ENCODE assay signal across 8 mouse cellular contexts in genomic region chr2:113758311-113759161, GRCm38 (mm10). TPM values are rescaled to one million over a fixed set of nuclear protein-coding genes. Genes with fewer than 3 reads are reported as not detected.
DNase-seq lines count a peak whose midpoint lies in the region; ATAC-seq and TF ChIP-seq lines count a peak whose summit lies in the region.

Grem1 (minus strand) TSS chr2:113758646.

- 2% methylated on average over 59 of the region's 64 CpGs for WGBS in heart, embryonic 13.5 days
- WGBS in embryonic facial prominence, embryonic 15.5 days: under 1% methylated on average over 64 of the region's 64 CpGs
- 1% methylated on average over 63 of the region's 64 CpGs for WGBS in intestine, postnatal 0 days
- WGBS in neural tube, embryonic 13.5 days: under 1% methylated on average over 64 of the region's 64 CpGs

- peaks cover 79% of the 10 kb centered on the region for H3K27me3 ChIP-seq in heart, embryonic 13.5 days (replicated peaks)
- H3K27me3 ChIP-seq in G1E (ENCODE audit: insufficient read depth, low read length): no peaks in the 10 kb centered on the region
- H3K27me3 ChIP-seq in embryonic facial prominence, embryonic 15.5 days: peaks cover 44% of the 10 kb centered on the region
- peaks cover 30% of the 10 kb centered on the region for H3K27me3 ChIP-seq in intestine, postnatal 0 days (replicated peaks; ENCODE audit: control insufficient read depth, insufficient read depth, low read length)
- peaks cover 62% of the 10 kb centered on the region for H3K27me3 ChIP-seq in neural tube, embryonic 13.5 days

- H3K4me3 ChIP-seq in heart, embryonic 13.5 days: peak within 1 kb of the TSS; percentile 59
- H3K4me3 ChIP-seq in G1E (ENCODE audit: low read depth, low read length): peak within 1 kb of the TSS; percentile 16; the same call in 1 of the 2 replicates
- H3K4me3 ChIP-seq in embryonic facial prominence, embryonic 15.5 days (replicated peaks): peak within 1 kb of the TSS; percentile 51
- peak within 1 kb of the TSS; percentile 43 for H3K4me3 ChIP-seq in intestine, postnatal 0 days (ENCODE audit: low read depth, low read length)
- peak within 1 kb of the TSS; percentile 57 for H3K4me3 ChIP-seq in neural tube, embryonic 13.5 days

- no peaks in the 10 kb centered on the region for H3K36me3 ChIP-seq in heart, embryonic 13.5 days
- H3K36me3 ChIP-seq in G1E (replicated peaks): no peaks in the 10 kb centered on the region
- H3K36me3 ChIP-seq in embryonic facial prominence, embryonic 15.5 days: no peaks in the 10 kb centered on the region
- H3K36me3 ChIP-seq in intestine, postnatal 0 days (ENCODE audit: control insufficient read depth, insufficient read depth): no peaks in the 10 kb centered on the region
- no peaks in the 10 kb centered on the region for H3K36me3 ChIP-seq in neural tube, embryonic 13.5 days

- TF ChIP-seq CTCF in G1E (IDR thresholded peaks at IDR 0.05; ENCODE audit: low read depth, low read length): no peak
- TF ChIP-seq CTCF in intestine, postnatal 0 days (IDR thresholded peaks at IDR 0.05; ENCODE audit: low read depth): no peak

- DNase-seq in heart, postnatal 25 days (ENCODE audit: low spot score): no peak
- no peak for DNase-seq in G1E (ENCODE audit: low spot score)
- DNase-seq in urinary bladder, postnatal 36 days (ENCODE audit: low spot score in 2 of 2): no peak

- intact Hi-C loops in heart, postnatal 25 days (cut with DNase I): no loop called here

- H3K27ac ChIP-seq in heart, embryonic 13.5 days (replicated peaks): no peak within 1 kb of the TSS
- H3K27ac ChIP-seq in embryonic facial prominence, embryonic 15.5 days (replicated peaks): no peak within 1 kb of the TSS
- peak within 1 kb of the TSS; percentile 15; the same call in 1 of the 2 replicates for H3K27ac ChIP-seq in intestine, postnatal 0 days (ENCODE audit: low read depth, low read length)
- 0 out of 2 replicates have a peak within 1 kb of the TSS, but pooled peaks have one; percentile 13 for H3K27ac ChIP-seq in neural tube, embryonic 13.5 days (replicated peaks)

- H3K4me1 ChIP-seq in heart, embryonic 13.5 days: peaks cover 22% of the 10 kb centered on the region
- H3K4me1 ChIP-seq in G1E (ENCODE audit: insufficient read depth, low read depth, low read length): no peaks in the 10 kb centered on the region
- peaks cover 24% of the 10 kb centered on the region for H3K4me1 ChIP-seq in embryonic facial prominence, embryonic 15.5 days
- H3K4me1 ChIP-seq in intestine, postnatal 0 days (replicated peaks; ENCODE audit: control insufficient read depth, insufficient read depth, low read length): no peaks in the 10 kb centered on the region
- H3K4me1 ChIP-seq in neural tube, embryonic 13.5 days (replicated peaks): peaks cover 25% of the 10 kb centered on the region

- no peaks in the 10 kb centered on the region for H3K9me3 ChIP-seq in heart, embryonic 13.5 days
- H3K9me3 ChIP-seq in G1E (replicated peaks): peaks cover 22% of the 10 kb centered on the region
- no peaks in the 10 kb centered on the region for H3K9me3 ChIP-seq in embryonic facial prominence, embryonic 15.5 days (replicated peaks)
- no peaks in the 10 kb centered on the region for H3K9me3 ChIP-seq in intestine, postnatal 0 days (ENCODE audit: control insufficient read depth)
- H3K9me3 ChIP-seq in neural tube, embryonic 13.5 days: no peaks in the 10 kb centered on the region

- ATAC-seq in heart, embryonic 13.5 days (ENCODE audit: extremely low read depth, insufficient number of reproducible peaks, low FRiP score, low TSS enrichment): no peak; the same call in 1 of the 2 replicates
- ATAC-seq in G1E (ENCODE audit: extremely low read depth, insufficient number of reproducible peaks, low FRiP score, poor library complexity, severe bottlenecking): no peak
- no peak for ATAC-seq in embryonic facial prominence, embryonic 15.5 days (ENCODE audit: insufficient number of reproducible peaks, low FRiP score, low TSS enrichment, low read depth)
- 0 out of 2 replicates have a peak, but pooled peaks have one; percentile 13 for ATAC-seq in intestine, postnatal 0 days
- ATAC-seq in neural tube, embryonic 13.5 days (ENCODE audit: low read depth): peak; percentile 74
- ATAC-seq in monocyte, adult 5-6 weeks (replicated peaks; ENCODE audit: insufficient number of reproducible peaks, low FRiP score, low TSS enrichment, poor library complexity, severe bottlenecking): no peak

- peak within 1 kb of the TSS; percentile 97 for H3K4me2 ChIP-seq in heart, embryonic 13.5 days
- H3K4me2 ChIP-seq in embryonic facial prominence, embryonic 15.5 days (replicated peaks): peak within 1 kb of the TSS; percentile 92
- peak within 1 kb of the TSS; percentile 66 for H3K4me2 ChIP-seq in intestine, postnatal 0 days (replicated peaks; ENCODE audit: low read depth)
- peak within 1 kb of the TSS; percentile 97 for H3K4me2 ChIP-seq in neural tube, embryonic 13.5 days

- H3K9ac ChIP-seq in heart, embryonic 13.5 days: 0 out of 2 replicates have a peak within 1 kb of the TSS, but pooled peaks have one; percentile 61
- peak within 1 kb of the TSS; percentile 35 for H3K9ac ChIP-seq in embryonic facial prominence, embryonic 15.5 days
- H3K9ac ChIP-seq in intestine, postnatal 0 days (ENCODE audit: low read depth, low read length): 0 out of 2 replicates have a peak within 1 kb of the TSS, but pooled peaks have one; percentile 17
- peak within 1 kb of the TSS; percentile 76 for H3K9ac ChIP-seq in neural tube, embryonic 13.5 days

RNA-seq across cellular contexts. Expression of gene Grem1, which starts in this region (rescaled TPM):
- polyA plus RNA-seq in heart, embryonic 13.5 days (2015; fragmentation: Nextera tagmentation; extraction: Ambion mirVana): 0.05 and 0.13 TPM in 2 replicates
- total RNA-seq in heart, postnatal 25 days (2021): not detected
- total RNA-seq in G1E (2014; fragmentation: Nextera tagmentation) (not detected in 2 replicates), G1E (2017) (0.05 and 0.06 TPM in 2 replicates)
- not detected in 2 replicates for polyA plus RNA-seq in G1E (2012)
- polyA plus RNA-seq in embryonic facial prominence, embryonic 15.5 days (2015; fragmentation: Nextera tagmentation; extraction: Ambion mirVana): 1.1 and 1.5 TPM in 2 replicates
- polyA plus RNA-seq in intestine, postnatal 0 days (2015; fragmentation: Nextera tagmentation; extraction: Ambion mirVana): 11.0 and 15.8 TPM in 2 replicates
- polyA plus RNA-seq in neural tube, embryonic 13.5 days (2015; fragmentation: Nextera tagmentation; extraction: Ambion mirVana): 1.5 and 1.6 TPM in 2 replicates
- total RNA-seq in monocyte, adult 5-6 weeks (2017): not detected in 3 replicates

Comparison
In these comparisons a context has a peak if more than half of its experiments do, and no peak if none do; other contexts are left out.
1. ATAC-seq: peak in intestine, postnatal 0 days (single experiment) and neural tube, embryonic 13.5 days (single experiment); none in heart, embryonic 13.5 days (single experiment), G1E (single experiment), embryonic facial prominence, embryonic 15.5 days (single experiment) and monocyte, adult 5-6 weeks (single experiment).
2. H3K27ac ChIP-seq: peak in intestine, postnatal 0 days (single experiment) and neural tube, embryonic 13.5 days (single experiment); none in heart, embryonic 13.5 days (single experiment) and embryonic facial prominence, embryonic 15.5 days (single experiment).
3. H3K9ac ChIP-seq: peak in every context shown above with its lines; median percentile 76 in neural tube, embryonic 13.5 days; 61 in heart, embryonic 13.5 days; 35 in embryonic facial prominence, embryonic 15.5 days; 17 in intestine, postnatal 0 days.
4. Peak in every context shown above with its lines, with median percentiles within 50 percentile points of each other: H3K4me2 ChIP-seq and H3K4me3 ChIP-seq.